Mouse (Mus musculus) C2C12 (cell line): Measurements from ENCODE around the gene Adck1.

Source experiments
- CEBPB ChIP-seq: IDR thresholded peaks from one replicate; pipeline ENCODE4 v1.6.1; 2011; ENCODE audit warnings: low read depth, mild to moderate bottlenecking, control low read depth, moderate library complexity
- CTCF ChIP-seq: IDR thresholded peaks from one replicate; pipeline ENCODE4 v1.5.1; 2011; ENCODE audit not compliant: control insufficient read depth, insufficient read depth, insufficient read length
- FOSL1 ChIP-seq: IDR thresholded peaks from one replicate; pipeline ENCODE4 v1.8.0; 2011; ENCODE audit warnings: mild to moderate bottlenecking, low read length; ENCODE audit not compliant: poor library complexity, insufficient read depth, severe bottlenecking
- MAX ChIP-seq: IDR thresholded peaks from one replicate; pipeline ENCODE4 v1.6.1; 2011; ENCODE audit warnings: mild to moderate bottlenecking, control low read depth
- MYOD1 ChIP-seq: IDR thresholded peaks from one replicate; pipeline ENCODE4 v1.6.1; 2011; ENCODE audit warnings: low read depth; ENCODE audit not compliant: control insufficient read depth, insufficient read length
- MYOG ChIP-seq: IDR thresholded peaks from one replicate; pipeline ENCODE4 v1.6.1; 2011; ENCODE audit not compliant: control insufficient read depth, insufficient read length; ENCODE audit errors: extremely low read depth
- USF1 ChIP-seq: IDR thresholded peaks from one replicate; pipeline ENCODE4 v1.6.1; 2011; ENCODE audit warnings: low read depth, mild to moderate bottlenecking, control low read depth, moderate library complexity

- TF ChIP-seq FOSL1 (no peak), CTCF (no peak), MAX (no peak), CEBPB (no peak), MYOD1 (no peak), MYOG (no peak), USF1 (no peak)
These were observed 107.6 kb downstream of the Adck1 start for GRCm38 (mm10) chr12:88467935-88468465.
